Mouse (Mus musculus) kidney, adult 2 months (tissue): ENCODE measurements at regions not wholly inside any gene's neighbourhood (a gene's known extent, or its start where the extent isn't known, plus 50 kb on each side); places are given as distances from the start of the nearest gene placed in this dataset.

Source experiments
- CTCF ChIP-seq: fragments of 200-500 bp; conservative IDR thresholded peaks from 2 replicates; pipeline ENCODE4 v1.5.1; 2011; ENCODE audit warnings: low read depth, mild to moderate bottlenecking, control low read depth, low read length, moderate library complexity, mixed read lengths; ENCODE audit not compliant: insufficient read depth, insufficient read length
- POLR2A ChIP-seq: fragments of 200-500 bp; IDR thresholded peaks from one replicate; pipeline ENCODE4 v1.6.1; 2011; ENCODE audit warnings: low read depth, low read length, control low read depth

DNA sequence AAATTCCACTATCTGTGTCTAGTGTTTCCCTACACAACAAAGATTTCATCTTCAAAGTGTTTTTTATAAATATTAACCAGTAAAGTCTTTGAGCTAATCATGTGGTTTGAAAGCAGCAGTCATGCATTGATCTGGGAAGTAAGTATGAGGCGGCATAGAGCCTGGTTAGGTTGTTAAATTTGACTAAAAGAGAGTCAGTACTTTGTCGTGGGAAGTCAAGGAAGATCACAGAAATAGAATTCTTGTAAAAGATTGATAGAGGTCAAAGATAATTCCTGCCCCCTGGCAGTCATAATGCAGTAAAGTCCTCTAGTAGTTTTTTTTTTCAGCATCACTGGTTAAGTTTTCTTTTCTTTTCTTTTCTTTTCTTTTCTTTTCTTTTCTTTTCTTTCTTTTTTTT is 95.8 kb upstream of the Ar start:
- TF ChIP-seq CTCF (no peak), POLR2A (no peak)
